Mouse (Mus musculus): ENCODE measurements around the gene Hoxc12. TPM values are rescaled to one million over a fixed set of nuclear protein-coding genes. Genes with fewer than 3 reads are reported as not detected.

The Hoxc12 gene
- polyA plus RNA-seq (2017; shearing (Covaris generic)): not detected

DNA sequence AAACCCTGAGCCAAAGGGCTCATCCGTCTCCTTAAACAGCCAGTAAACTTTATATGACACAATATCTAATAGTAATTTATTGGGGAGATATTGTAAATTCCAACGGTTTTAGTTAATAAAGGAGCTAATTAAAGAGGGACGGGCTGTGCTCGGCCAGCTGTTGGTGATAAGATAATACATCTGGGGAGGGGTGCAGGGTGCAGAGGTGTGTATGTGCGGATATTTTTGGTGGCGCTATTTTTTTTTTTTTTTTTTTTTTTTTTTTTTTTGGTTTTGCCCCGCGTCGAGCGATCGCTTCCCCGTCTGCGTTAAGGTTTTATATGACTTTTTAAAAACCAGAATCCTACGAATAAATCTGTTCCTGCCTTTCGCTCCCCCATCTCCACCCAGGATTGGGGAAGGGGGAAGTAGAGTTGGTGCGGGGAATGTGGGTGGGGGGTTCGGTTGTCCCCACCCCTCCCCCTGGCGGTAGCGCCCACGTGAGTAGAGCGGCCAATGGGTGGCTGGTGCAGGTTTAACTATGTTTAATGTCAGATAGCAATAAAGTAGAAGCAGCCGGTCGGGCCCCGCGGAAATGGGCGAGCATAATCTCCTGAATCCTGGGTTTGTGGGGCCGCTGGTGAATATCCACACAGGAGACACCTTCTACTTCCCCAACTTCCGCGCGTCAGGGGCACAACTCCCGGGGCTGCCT lies at the start of gene Hoxc12:
Gene Hoxc12, plus strand, starts transcription at position 479 of the 694 bp plus-strand sequence.

DNA sequence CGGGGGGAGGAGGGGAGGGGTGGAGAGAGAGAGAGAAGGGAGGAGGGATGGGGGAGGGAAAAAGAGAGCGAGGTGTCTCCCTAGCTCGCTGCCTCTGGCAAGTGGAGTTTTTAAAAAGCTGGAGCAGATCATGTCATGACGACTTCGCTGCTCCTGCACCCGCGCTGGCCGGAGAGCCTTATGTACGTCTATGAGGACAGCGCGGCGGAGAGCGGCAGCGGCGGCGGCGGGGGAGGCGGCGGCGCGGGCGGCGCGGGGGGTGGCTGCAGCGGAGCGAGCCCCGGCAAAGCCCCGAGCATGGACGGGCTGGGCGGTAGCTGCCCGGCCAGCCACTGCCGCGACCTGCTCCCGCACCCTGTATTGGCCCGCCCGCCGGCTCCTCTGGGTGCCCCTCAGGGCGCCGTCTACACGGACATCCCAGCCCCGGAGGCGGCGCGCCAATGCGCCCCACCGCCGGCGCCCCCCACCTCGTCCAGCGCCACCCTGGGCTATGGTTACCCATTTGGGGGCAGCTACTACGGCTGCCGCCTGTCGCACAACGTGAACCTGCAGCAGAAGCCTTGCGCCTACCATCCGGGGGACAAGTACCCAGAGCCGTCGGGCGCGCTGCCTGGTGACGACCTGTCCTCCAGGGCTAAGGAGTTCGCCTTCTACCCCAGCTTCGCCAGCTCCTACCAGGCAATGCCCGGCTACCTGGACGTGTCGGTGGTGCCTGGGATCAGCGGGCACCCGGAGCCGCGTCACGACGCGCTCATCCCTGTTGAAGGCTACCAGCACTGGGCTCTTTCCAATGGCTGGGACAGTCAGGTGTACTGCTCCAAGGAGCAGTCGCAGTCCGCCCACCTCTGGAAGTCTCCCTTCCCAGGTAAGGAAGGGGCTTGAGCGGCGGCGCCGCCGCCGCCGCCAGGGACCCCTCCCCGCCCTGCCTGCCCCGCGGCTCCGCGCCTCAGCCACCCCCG lies 15.2 kb upstream of the Hoxc12 start, which contains the start of gene Hoxc13:
Gene Hoxc13, plus strand, starts transcription at position 51 of the 959 bp plus-strand sequence.

DNA sequence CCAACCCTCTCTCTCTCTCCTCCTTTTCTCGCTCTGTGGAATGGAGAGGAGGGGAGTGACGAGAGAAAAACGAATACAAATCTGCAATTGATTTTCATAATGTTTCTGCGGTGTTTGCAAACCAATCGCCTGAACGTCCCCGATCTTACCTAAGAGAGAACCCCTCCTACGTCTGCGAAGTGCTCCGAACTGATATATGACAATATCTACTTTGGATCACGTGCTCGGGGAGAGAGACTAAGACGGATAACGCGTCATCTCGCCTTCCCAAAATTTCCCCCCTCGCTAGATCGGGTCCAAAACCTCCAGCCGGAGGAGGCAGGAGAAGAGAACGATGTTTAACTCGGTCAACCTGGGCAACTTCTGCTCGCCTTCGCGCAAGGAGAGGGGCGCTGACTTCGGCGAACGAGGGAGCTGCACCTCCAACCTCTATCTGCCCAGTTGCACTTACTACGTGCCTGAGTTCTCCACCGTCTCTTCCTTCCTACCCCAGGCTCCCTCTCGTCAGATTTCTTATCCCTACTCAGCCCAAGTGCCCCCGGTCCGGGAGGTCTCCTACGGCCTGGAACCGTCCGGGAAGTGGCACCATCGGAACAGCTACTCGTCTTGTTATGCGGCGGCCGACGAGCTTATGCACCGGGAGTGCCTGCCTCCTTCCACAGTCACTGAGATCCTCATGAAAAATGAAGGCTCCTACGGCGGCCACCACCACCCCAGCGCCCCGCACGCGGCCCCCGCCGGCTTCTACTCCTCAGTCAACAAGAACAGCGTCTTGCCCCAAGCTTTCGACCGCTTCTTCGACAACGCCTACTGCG lies 17.8 kb downstream of the Hoxc12 start, which contains the start of gene Hoxc11:
Gene Hoxc11, plus strand, starts transcription at position 236 of the 815 bp plus-strand sequence.

GRCm38 (mm10) chr15:102966776-102967311 lies 30.3 kb downstream of the Hoxc12 start, which contains the start of gene Hoxc10:
Gene Hoxc10 (plus strand): TSS chr15:102966796.

DNA sequence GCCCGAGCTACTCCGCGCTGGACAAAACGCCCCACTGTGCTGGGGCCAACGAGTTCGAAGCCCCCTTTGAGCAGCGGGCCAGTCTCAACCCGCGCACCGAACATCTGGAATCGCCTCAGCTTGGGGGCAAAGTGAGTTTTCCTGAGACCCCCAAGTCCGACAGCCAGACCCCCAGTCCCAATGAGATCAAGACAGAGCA lies 30.7 kb downstream of the Hoxc12 start, which contains the start of gene Hoxc5:
Gene Hoxc5, plus strand, starts transcription at position 132 of the 199 bp plus-strand sequence.

DNA sequence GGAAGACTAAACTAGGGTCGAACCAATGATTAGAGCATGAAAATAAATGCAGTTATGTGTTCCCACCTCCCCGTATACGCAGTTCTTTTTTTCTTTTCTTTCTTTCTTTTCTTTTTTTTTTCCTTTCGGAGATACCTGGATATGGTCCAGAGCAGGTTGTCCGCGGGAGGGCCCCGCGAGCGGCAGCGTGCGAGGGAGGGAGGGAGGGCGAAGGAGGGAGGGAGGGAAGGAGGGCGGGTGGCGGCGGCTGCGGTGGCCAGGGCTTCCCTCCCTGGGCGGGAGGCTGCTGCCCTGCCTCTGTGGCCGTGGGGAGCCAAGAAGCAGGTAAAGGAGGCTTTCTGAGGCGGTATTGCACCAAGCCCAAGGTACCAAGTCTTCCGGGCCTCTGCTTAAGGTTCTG lies 39.6 kb downstream of the Hoxc12 start, which contains the start of gene Hoxc9:
Gene Hoxc9, plus strand, starts transcription at position 269 of the 400 bp plus-strand sequence.

Other genes with a start within 250 kb of the Hoxc12 start
- gene Calcoco1, start 214.6 kb upstream of the Hoxc12 start, polyA plus RNA-seq (2017; shearing (Covaris generic)): 10 to 100 TPM; 37.4 to 41.1 TPM
- gene Hoxc13, start 15.7 kb upstream of the Hoxc12 start, polyA plus RNA-seq (2017; shearing (Covaris generic)): not detected
- under 1 TPM in 1 of 2 experiments, not detected in 1; 0.09 TPM for gene Hoxc11, start 17.7 kb downstream of the Hoxc12 start, polyA plus RNA-seq (2017; shearing (Covaris generic))
- gene Hoxc10, start 30.0 kb downstream of the Hoxc12 start, polyA plus RNA-seq (2017; shearing (Covaris generic)): under 1 TPM in 1 of 2 experiments, not detected in 1; 0.09 TPM
- gene Hoxc5, start 30.7 kb downstream of the Hoxc12 start, polyA plus RNA-seq (2017; shearing (Covaris generic)): not detected
- under 1 TPM; 0.07 to 0.16 TPM for gene Hoxc9, start 39.7 kb downstream of the Hoxc12 start, polyA plus RNA-seq (2017; shearing (Covaris generic))
- under 1 TPM in 1 of 2 experiments, not detected in 1; 0.33 TPM for gene Hoxc8, start 53.9 kb downstream of the Hoxc12 start, polyA plus RNA-seq (2017; shearing (Covaris generic))
- gene Hoxc6, start 61.5 kb downstream of the Hoxc12 start, polyA plus RNA-seq (2017; shearing (Covaris generic)): under 1 TPM in 1 of 2 experiments, not detected in 1; 0.11 TPM
- gene Hoxc4, start 82.2 kb downstream of the Hoxc12 start, polyA plus RNA-seq (2017; shearing (Covaris generic)): not detected
- gene Smug1, start 230.3 kb downstream of the Hoxc12 start, polyA plus RNA-seq (2017; shearing (Covaris generic)): 1 to 10 TPM; 6.4 to 7.3 TPM